In the genomic region with DNA sequence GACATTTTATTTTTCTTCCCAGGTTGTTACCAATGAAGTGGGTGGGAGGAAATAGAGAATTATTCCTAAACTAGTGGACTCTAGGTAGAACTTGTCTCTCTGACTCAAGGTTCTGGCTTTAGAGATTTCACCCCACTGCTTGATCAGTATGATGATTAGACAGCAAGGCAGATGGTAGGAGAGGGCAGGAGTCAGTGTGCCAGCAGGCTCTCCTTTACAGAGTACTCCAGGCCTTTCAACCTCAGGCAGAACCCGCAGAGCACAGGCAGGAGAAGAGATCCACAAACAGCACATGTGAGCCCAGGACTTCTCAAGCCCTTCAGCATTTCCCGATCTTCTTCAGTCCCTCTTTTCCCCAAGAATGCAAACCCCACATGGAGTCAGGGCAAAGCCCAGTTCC, we compare ENCODE assay signal across 21 mouse cellular contexts.
"Had no signal": no experiment of that assay in that cellular context is flagged by ENCODE, and none has a peak within 500 bp of the region (broad histone marks: within the 10 kb centered on the region; RNA-seq: fewer than 3 reads in every experiment).

No protein-coding gene starts in this region.

- H3K27ac ChIP-seq: kidney, embryonic 15.5 days; limb, embryonic 12.5 days; limb, embryonic 15.5 days; liver, embryonic 14.5 days; midbrain, embryonic 10.5 days; midbrain, embryonic 13.5 days; neural tube, embryonic 13.5 days; stomach, embryonic 15.5 days had no signal

- H3K4me1 ChIP-seq: kidney, embryonic 15.5 days; limb, embryonic 12.5 days; limb, embryonic 15.5 days; midbrain, embryonic 10.5 days; midbrain, embryonic 13.5 days; neural tube, embryonic 13.5 days; stomach, embryonic 15.5 days had no signal

- ATAC-seq: liver, postnatal 0 days; lung, postnatal 0 days; midbrain, embryonic 13.5 days; midbrain, embryonic 16.5 days had no signal

- H3K4me3 ChIP-seq: kidney, embryonic 15.5 days; limb, embryonic 12.5 days; limb, embryonic 15.5 days; megakaryocyte, embryonic 14.5 days; midbrain, embryonic 10.5 days; midbrain, embryonic 13.5 days; myocyte; neural tube, embryonic 13.5 days; stomach, embryonic 15.5 days had no signal

- H3K27me3 ChIP-seq: kidney, embryonic 15.5 days; limb, embryonic 12.5 days; limb, embryonic 15.5 days; megakaryocyte, embryonic 14.5 days; midbrain, embryonic 13.5 days; neural tube, embryonic 13.5 days; stomach, embryonic 15.5 days had no signal

- DNase-seq: kidney, postnatal 10 days; kidney, postnatal 36 days; left cerebral cortex, postnatal 4 days; liver, postnatal 0 days; lung, embryonic 14.5 days; retina, postnatal 1 day; right cerebral cortex, postnatal 25 days; spleen, adult 18-20 months; thymus, postnatal 25 days had no signal
